Mouse (Mus musculus) heart, adult 9 months (tissue): ENCODE measurements around the gene Mtx1.
A peak's percentile ranks its signal among the peaks of the same experiment; 100 is the strongest.

ENCODE experiments used
- DNase-seq, 2 experiments: peaks; one replicate each; pipeline ENCODE4 v3.0.0; 2022; ENCODE audit warnings: low spot score in 2 of 2

Gene Mtx1

DNA sequence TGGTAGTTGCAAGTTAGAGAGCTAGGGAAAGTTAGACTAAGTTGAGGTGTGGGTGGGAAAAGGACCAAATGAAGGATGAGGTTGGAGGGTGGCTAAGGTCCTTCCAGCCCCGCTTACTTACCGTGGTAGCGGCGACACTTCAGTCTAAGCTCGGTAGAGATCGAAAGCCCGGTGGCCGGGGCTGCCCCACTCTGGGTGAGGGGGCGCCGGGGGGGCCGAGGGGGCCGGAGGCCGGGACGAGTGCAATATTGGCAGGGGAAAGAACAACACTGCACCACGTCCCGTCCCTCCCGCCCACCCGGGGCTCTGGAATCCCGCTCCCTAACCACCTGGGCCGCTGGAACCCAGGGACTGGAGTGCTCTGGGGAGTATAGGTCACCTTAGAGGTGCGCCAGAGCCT lies at the start of gene Mtx1:
Gene Mtx1 (minus strand): TSS at position 189 of the 400 bp plus-strand sequence.
- DNase-seq: no peak

DNA sequence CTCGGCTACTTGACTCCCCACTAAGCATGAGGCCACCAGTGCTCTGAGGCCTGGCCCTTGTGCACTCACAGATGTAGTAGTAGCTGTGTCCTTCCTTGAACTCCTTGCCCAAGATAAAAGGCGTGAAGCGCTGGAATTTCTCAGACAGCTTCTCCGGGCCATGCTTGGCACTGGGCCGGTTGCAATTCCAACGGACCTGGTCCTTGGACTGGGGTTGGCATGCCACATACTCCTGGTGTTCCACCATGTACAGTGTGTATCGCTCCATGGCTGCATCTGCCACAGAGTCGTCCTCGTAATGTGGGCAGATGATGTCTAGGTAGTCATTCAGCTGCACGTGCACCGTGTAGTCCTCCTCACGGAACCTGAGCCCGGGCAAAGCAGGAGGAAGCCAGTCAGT lies 49.2 kb upstream of the Mtx1 start:
- no peak for DNase-seq

DNA sequence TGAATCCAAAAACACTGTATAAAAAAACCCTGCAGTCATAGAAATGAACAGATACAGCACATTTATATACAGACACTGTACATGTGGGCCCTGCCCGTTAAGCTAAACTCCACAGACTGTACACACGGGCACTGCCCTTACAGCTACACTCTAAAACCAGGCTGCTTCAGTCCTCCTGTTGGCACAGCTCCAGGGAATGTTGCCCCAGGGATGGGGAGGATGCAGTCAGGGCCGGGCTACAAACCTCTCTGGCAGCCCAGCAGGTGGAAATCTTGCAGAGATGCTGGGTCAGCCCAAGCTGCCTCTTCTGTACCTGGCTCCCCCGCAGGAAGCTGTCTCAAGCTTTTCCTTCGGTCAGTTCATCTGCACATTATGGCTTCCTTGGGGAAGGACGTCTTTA lies 44.9 kb upstream of the Mtx1 start:
- DNase-seq: no peak

DNA sequence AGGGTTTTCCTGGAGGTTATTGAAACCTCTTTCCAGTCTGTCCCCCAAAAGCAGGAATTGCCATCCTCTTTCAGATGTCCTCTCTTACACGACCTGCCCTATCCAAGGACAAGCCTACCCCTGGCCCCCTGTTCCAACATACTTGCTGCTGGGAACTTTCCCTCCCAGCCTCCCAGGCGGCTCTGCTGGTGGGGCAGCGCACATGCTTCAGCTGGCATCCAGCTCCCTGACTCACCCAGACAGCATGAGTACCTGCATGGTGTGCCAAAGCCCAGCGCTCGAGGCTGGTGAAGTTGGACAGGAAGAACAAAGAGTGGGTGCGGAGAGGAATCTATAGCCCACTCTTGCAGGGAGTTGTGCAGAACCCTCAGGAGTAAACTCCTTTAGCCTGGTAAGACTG lies 44.0 kb upstream of the Mtx1 start:
- peak; percentile 64 for DNase-seq

DNA sequence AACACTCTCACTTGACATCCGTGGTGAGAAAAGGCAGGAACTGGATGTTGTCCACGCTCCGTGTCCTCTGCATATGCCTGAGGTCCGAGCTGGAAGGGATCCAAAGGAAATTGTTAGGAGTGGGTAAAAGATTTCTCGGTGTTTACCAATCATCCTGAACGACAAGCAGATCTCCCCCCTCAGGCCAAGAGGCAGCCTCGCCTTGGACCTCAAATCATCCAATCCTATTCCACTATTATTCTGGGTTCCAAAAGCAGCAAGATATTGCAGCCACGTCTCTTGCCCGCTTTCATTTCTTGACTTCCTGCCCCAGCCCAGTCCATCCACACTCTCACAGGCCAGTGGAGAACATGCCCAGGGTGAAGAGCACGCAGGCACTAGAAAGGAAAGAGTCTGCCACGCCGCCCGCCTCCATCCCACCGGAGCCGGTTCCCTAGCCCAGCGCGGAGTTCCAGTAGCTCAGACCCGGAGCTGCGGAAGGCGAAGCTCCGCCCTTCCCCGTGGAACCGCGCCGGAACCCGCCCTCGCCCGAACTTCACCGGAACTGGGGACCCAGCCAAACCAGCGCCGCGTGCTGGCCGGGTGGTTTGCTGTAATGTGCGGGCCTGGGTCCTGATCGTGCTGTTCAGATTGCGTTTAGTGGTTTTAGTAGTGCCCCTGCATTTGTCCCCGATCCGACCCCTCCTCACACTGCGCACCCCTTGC lies 43.3 kb upstream of the Mtx1 start, which contains the start of gene Slc50a1:
Gene Slc50a1 (minus strand): TSS at position 520 of the 705 bp plus-strand sequence.
- DNase-seq: peak; percentile 87 to 89

DNA sequence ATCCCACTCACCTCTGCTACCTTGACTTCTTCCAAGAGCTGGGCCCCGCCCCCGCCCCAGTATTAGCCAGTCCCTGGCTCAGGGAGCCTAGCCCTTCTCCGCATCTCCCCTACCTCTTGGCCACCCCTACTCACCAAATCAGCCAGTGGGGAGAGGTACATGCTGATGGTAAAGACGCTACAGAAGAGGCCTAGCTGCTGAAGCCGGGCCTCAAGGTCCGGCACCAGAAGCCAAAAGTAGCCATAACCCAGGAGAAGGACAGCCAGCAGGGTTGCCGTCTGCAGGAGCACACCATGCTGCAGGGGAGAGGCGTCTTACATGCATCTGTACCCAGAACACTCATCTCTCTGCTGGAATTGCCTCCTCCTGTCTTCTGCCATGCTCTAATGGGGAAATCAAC lies 42.0 kb upstream of the Mtx1 start:
- DNase-seq: no peak

DNA sequence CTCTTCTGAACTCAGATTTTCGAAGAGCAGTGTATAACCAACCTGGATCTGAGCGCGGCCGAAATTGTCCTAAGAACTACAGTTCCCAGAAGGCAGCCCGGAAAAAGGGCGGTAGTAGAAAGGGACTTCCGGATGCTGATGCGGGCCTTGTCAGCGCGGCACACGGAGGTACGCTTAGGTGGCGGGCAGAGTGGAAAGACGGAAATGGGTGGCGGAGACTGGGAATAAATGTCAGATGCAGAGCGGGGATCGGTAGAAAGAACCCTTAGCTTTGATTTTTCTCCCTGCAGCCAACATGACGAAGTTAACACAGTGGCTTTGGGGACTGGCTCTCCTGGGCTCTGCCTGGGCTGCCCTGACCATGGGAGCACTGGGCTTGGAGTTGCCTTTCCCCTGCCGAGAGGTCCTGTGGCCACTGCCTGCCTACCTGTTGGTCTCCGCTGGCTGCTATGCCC lies 39.6 kb upstream of the Mtx1 start:
- peak; percentile 74 to 82 for DNase-seq

DNA sequence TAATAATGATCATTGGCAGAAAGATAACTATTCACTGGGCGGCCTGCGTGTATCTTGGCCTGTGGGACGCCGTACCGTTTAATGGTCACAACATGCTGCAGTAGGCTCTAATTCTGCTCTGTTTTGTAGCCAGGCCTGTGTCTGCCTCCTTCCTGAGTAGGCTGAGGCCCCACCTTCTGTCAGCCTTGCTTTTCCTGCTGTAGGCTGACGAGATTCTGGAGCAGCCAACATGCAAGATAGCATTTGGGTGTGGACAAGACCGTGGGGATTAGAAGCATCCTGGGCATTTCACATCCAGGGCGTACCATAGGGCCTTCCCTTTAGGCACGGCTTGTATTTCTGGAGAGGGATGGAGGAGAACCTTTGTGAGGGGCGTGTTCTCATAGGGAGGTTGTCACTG lies 35.5 kb upstream of the Mtx1 start:
- DNase-seq: peak; percentile 63 to 76

DNA sequence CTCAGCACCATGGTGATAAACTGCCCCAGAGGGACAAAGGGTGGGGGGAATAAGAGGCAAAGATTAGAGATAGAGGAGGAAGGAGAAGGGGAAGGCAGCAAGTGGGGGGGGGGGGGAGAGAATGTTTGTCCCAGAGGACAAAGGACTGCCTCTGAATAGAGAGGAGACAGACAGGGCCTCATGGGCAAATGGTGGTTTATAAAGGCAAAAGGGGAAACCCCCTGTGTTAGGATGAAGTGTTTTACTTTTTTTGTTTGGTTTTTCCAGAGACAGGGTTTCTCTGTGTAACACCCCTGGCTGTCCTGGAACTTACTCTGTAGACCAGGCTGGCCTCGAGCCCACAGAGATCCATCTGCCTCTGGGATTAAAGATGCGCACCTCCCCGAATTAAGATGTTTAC lies 33.3 kb upstream of the Mtx1 start:
- DNase-seq: no peak

DNA sequence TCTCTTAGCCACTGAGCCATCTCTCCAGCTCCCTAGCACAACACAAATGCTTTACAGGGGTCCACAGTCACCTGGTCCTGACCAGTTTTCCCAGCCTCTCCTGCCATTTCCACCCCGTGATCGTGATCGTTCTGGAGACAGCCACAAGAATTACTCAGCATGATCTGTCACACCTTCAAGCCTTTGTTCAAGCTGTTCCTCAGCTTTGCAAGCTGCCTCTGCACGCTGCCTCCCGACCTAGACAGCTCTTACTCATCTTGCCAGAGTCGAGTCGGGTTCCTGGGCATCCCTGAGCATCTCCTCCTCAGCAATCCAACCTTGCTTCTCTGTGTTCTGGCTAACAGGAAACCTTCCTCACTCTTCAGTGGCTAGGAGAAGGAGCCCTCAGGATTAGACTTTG lies 32.2 kb upstream of the Mtx1 start, which contains the start of gene Dpm3:
Gene Dpm3 (plus strand): TSS at position 283 of the 400 bp plus-strand sequence.
- no peak for DNase-seq

DNA sequence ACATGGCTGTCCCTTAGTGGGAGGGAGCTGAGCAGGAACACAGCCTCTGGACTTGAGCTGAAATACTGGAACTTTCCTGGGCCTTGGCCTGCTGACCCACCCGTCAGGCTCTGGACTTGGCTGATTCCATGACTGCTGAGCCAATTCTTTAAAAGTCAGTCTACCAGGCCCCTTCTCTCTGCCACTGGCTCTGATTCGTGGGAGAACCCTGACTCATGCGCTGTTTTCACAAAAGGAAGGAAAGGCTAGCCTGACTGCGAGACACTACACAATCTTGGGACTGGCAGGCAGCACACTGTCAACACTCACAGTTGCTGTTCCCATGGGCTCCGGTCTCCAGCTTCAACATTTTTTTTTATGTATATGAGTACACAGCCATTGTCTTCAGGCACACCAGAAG lies 29.3 kb upstream of the Mtx1 start:
- peak; percentile 52 to 62 for DNase-seq

DNA sequence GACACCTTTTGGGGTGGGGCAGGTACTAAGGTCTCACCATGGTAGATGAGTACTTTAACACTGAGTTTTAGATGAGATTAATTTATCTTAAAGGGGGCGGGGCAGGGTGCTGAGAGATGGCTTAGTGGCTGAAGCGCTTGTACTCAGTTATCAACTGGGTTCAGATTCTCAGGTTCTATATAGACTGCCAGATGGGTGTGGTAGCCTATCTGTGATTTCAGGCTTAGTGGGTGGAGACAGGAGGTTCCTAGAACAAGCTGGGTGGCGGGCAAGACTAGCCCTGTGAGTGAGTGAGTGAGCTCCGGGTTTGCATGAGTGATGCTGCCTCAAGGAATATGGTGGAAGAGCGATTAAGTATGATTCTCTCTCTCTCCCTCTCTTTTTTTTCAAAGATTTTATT lies 28.1 kb upstream of the Mtx1 start:
- DNase-seq: no peak

DNA sequence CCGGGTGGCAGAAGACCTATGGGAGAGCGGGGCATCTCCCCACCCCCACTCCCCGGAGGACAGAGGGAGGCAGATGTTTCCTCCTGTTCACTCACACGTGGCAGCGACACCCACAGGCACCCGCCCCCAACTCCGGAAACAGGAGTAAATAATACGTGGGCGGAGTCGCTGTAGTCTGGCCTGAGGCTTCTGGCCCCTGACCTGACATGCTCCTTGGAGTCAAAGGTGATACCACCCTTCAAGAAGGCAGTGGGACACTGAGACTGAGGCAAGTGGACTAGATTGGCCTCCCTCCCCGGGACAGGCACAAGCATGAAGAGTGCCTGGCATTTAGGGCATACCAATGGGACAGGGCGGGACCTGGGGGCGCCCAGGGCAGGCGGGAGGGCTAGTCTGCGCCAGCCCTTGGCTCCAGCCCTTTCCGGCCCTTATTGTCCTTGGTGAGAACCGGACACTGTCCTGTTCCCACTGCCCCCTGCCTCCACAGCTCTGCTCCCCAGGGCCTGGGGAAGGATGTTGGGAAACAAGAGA lies 24.5 kb upstream of the Mtx1 start:
- DNase-seq: peak; percentile 86 to 92

DNA sequence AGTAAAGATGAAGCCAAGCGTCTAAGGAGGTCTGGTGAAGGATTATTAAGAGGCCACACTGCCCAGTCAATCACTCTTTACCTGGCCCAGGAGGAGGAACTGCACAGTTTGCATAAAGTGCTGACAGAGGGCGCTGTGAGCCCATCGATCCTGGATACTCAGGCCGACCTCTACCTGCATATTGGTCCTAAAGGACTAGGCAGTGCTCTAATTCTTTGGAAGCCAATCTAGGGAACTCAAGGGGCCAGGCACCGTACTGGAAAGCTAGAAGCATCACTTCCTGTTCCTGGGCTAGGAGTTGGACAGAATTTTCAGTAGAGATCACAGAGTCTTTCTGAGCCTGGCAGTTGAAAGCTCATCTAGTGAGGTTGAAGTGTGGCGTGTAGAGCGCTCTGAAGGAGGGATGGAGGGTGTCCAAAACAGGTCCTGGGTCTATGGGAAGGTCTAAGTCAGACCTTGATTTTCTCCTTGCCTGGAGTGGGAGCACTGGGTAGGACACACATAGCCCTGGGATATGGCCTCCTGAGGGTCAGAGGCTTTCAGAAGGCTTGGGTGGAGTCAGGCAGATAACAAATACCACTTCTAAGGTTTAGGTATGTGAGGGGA lies 23.6 kb upstream of the Mtx1 start:
- DNase-seq: peak; percentile 77 to 84

DNA sequence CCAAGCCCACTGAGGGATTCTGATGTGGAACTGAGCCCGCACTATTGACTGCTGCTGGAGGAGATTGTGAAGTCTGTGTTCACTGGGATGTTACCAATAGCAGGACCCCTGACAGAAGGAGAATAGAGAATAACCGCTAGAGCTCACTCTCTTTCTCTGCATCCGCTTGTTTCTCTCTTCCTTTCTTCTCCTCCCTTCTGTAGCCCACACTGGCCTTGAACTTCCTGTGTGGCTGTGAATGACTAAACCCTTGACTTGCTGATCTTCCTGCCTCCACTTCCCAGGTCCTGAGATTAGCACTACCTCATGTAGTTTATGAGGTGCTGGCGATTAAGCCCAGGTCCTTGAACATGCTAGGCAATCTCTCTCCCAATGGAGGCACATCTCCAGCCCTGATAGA lies 20.6 kb upstream of the Mtx1 start:
- no peak for DNase-seq

DNA sequence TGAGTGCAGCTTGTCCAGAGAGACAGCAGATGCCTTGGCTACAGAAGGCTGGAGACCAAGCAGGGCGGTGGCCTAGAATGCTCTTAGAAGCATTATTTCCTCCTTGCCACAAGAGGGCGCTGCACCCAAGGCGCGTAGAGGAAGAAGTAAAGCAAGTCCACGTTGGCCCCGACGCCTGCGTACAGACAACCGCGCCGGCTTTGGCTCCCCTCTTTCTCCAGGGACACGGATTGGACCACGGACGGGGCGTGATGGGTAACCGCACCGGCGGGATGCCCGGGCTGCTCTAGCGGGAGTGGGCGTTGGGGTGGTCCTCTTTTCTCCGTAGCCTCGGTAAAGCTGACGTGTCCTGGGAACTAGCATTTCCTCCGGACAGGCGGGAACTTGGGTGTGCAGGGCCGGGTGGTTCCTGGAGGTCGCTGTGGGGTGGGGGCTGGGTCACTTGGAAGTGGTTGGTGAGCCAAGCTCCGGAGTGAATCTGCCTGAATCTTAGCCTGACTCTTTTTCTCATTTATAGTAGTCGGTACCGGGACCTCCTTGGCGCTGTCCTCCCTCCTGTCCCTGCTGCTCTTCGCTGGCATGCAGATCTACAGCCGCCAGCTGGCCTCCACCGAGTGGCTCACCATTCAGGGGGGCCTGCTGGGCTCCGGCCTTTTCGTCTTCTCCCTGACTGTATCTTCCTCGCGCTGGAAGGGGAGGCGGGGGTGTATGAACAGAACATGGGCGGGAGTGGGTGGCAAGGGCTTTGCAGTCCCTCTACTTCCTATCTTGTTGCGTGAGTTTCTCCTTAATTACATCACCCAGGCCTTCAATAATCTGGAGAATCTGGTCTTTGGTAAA lies 19.6 kb upstream of the Mtx1 start, which contains the start of gene Trim46:
Gene Trim46 (minus strand): TSS at position 49 of the 840 bp plus-strand sequence.
- DNase-seq: peak; percentile 87 to 91

DNA sequence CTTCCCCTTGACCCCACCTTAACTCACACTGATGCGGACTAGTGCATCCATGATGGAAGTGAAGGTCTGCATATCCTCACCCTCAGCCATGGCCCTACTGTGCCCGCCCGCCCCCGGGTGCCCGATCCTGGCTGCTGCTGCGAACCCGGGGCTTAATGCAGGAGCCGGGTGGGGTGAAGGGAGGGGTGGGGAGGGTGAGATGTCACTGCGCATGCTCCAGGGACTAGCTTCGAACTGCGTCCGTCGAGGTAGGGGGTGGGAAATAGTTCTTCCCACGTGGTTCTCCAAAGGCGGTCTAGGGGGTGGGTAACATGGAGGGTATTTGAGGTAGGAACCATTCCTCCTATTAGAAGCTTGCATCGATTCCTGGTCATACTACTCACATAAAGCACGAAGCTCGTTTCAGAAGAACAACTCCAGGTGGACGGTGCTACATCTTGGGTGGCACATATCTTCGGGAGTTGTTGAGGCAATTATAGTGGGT lies 18.8 kb upstream of the Mtx1 start, which contains the start of gene Krtcap2:
Gene Krtcap2 (plus strand): TSS at position 279 of the 484 bp plus-strand sequence.
- DNase-seq: peak in 1 of 2 experiments; percentile 46

DNA sequence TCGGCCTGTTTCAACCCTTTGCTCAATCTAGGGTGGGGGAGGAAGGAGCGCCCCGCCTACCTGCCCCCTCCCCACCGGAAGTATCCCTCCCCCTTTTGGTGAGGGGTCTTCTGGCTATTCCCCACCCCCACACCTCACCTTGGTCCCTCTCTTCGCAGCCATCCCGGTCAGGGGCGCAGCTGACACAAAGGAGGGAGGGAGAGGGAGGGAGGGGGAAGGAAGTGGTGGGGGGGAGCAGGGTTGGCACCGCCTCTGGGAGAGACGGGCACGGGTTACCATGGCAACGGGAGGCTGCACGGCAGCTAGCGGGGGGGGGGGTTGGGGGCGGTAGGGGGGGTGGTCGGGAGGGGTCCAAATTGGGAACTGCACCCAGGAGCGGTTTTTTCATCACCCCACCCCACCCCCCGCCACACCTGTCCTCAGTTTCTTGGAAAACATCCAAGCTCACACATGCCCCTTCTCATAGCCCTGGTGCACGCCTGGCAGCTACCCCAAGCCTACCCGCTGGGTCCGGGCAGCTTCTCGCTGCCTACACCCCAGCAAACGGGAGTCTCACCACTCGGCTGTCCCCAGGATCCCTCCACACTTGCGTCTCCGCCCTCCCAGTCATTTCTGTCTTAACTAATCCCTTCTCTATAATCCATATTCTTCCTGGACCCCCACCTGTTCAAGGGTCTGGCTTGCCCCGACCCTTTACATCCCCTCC lies 18.2 kb upstream of the Mtx1 start:
- no peak for DNase-seq

DNA sequence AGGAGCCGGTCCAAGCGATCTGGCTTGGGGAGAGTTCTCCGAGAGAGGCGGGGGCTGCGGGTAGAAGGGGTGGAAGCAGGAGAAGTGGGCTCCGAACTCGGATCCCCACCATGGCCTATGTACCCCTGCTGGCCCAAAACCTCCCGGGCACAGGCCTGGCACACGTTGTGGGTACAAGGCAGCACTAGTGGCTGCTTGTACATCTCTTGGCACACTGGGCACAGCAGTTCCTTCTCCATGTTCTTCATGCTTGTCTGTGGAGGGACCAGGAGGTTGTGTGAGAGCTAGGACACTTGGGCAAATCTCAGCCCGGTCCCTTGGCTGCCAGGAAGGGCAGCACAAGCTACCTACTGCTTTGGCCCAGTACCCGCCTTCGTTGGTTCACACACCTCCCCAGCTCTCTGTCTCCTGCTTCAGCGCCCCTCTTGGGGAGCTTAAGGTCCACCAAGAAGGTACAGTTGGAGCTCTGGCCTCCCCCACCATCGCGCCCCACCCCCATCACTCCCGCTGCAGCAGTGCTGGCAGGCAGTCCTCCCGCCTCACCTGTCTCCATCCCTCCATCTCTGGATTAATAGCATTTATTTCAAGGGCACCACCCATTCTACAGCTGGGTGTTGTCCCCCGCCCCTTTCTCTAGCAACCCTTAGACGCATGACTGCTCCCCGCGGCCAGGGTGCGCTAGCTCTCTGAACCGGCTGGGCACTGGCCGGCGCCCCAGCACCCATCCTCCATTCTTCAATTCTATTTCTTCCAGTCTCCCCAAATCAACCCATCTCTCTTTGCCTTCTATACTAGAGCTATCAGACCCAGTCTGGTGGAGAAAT lies 17.5 kb upstream of the Mtx1 start:
- no peak for DNase-seq

DNA sequence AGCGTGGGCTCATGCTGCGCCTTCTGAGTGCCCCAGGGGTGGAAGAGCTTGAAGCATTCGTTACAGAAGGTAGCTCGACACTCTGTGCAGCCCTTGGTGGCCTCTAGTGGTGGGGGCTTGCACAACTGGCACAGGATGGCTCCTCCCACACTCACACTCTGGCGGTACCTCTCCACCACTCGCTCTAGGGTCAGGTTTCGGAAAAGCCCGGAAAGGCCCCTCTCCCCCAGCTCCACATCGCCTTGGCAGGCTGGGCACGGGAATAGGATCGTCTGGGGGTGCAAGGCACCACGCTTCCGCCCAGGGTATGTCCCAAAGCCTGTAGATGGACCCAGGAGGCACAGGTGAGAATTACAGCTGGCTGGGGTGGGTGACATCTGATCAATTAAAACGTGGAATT lies 16.7 kb upstream of the Mtx1 start:
- DNase-seq: no peak
